Mouse (Mus musculus) heart, adult 2 months (tissue): ENCODE measurements around the gene Gm28729.

Experiments
- CTCF ChIP-seq: fragments of 200-600 bp; IDR thresholded peaks from 2 replicates; pipeline ENCODE4 v1.8.1; 2022; ENCODE audit warnings: antibody characterized with exemption, mild to moderate bottlenecking, moderate library complexity
- EP300 ChIP-seq: fragments of 200-500 bp; IDR thresholded peaks from 2 replicates; pipeline ENCODE4 v1.6.1; 2011; ENCODE audit warnings: low read depth, low read length, control low read depth; ENCODE audit not compliant: insufficient read depth
- POLR2A ChIP-seq: fragments of 200-500 bp; IDR thresholded peaks from 2 replicates; pipeline ENCODE4 v1.6.1; 2011; ENCODE audit warnings: mild to moderate bottlenecking, low read depth, low read length, control low read depth; ENCODE audit not compliant: insufficient read depth

DNA sequence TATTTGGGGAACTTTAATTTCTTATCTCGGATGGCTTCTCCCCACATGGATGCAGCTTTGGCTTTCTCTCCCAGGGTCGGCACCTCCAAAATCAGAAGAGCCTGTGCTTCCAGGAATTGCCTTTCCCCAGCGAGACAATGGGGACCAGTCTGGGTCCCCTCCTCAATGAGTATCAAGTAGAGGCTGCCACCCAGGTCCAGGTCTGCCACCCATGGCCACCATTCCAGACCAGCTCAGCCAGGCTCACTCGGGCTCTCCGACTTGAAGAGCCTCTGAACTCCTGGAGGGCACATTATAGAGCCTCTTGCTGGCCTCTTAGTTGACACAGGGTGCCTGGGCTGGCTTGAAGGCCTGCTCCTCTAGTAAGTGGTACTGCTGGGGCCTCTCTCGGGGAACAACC, 8.4 kb upstream of the Gm28729 start:
- TF ChIP-seq EP300 (no peak), POLR2A (no peak), CTCF (no peak)
